Mouse (Mus musculus): ENCODE data around the gene Klhl12.

- TF ChIP-seq CTCF (IDR thresholded peaks at IDR 0.05; ENCODE audit: borderline replicate concordance, control insufficient read depth, extremely low read depth, insufficient read depth, low read length, poor library complexity), result no peak
- no peak for TF ChIP-seq POLR2A (IDR thresholded peaks at IDR 0.05; ENCODE audit: control insufficient read depth, extremely low read depth, insufficient read depth, low read length, poor library complexity)
These were observed 65.8 kb downstream of the Klhl12 start for GRCm38 (mm10) chr1:134521163-134521562.

Data from thymus, adult 2 months (tissue).